Mouse (Mus musculus) megakaryocyte, embryonic 14.5 days (primary cell): ENCODE data around the gene Arfip1.

Source experiments
- FLI1 ChIP-seq: IDR thresholded peaks from 2 replicates; pipeline ENCODE4 v1.6.1; 2012; ENCODE audit warnings: low read length, inconsistent platforms, mixed read lengths
- GATA1 ChIP-seq: IDR thresholded peaks from 3 replicates; pipeline ENCODE4 v1.6.1; 2012; ENCODE audit warnings: mixed read lengths, low read length, inconsistent platforms, borderline replicate concordance

DNA sequence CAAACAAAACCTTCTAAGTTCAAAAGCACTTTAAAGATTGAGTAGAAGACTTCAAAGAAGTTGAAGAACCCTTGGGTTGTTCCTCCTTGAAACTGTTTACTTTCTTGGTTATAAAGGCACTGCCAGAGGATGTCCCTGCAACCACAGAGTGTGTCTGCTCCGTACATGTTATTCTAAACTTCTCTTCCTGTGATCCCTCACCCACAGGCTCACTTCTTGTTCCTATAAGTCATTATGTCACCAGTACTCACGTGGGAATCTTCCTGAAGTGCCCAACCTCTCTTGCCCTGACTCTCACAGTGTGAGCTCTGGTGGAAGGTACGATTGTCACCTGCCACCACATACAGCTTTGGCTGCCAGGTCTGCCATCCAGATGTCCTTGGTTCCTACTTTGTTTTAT is 39.6 kb upstream of the Arfip1 start:
- TF ChIP-seq GATA1 (no peak), FLI1 (no peak)
